Mouse (Mus musculus): ENCODE measurements at regions not wholly inside any gene's neighbourhood (a gene's known extent, or its start where the extent isn't known, plus 50 kb on each side); places are given as distances from the start of the nearest gene placed in this dataset.
"Not testable (repeated sequence)": the region's sequence is repeated elsewhere in the genome, so short reads cannot be mapped to it uniquely, and the experiment has no call there.

- Histone ChIP-seq H3K4me3 (ENCODE audit: insufficient read depth, low read depth, low read length) (no peak overlapping the region), H3K27me3 (replicated peaks; ENCODE audit: control insufficient read depth, insufficient read depth, low read length) (no peaks in the 10 kb centered on the region), H3K36me3 (ENCODE audit: control insufficient read depth, insufficient read depth, low read length) (no peaks in the 10 kb centered on the region), H3K4me1 (ENCODE audit: control insufficient read depth, insufficient read depth, low read length) (no peaks in the 10 kb centered on the region), H3K27ac (ENCODE audit: insufficient read depth, low read depth, low read length) (no peak overlapping the region)
- TF ChIP-seq POLR2A (IDR thresholded peaks at IDR 0.05; ENCODE audit: low read depth, low read length) (no peak), CTCF (conservative IDR thresholded peaks at IDR 0.05; ENCODE audit: insufficient read depth, insufficient read length, low read depth, low read length) (no peak)
- 49% methylated on average over 5 of the region's 5 CpGs for WGBS
- no peak for DNase-seq
Observed at GRCm38 (mm10) chr4:66691598-66692220, 135.7 kb upstream of the Tlr4 start.

DNA sequence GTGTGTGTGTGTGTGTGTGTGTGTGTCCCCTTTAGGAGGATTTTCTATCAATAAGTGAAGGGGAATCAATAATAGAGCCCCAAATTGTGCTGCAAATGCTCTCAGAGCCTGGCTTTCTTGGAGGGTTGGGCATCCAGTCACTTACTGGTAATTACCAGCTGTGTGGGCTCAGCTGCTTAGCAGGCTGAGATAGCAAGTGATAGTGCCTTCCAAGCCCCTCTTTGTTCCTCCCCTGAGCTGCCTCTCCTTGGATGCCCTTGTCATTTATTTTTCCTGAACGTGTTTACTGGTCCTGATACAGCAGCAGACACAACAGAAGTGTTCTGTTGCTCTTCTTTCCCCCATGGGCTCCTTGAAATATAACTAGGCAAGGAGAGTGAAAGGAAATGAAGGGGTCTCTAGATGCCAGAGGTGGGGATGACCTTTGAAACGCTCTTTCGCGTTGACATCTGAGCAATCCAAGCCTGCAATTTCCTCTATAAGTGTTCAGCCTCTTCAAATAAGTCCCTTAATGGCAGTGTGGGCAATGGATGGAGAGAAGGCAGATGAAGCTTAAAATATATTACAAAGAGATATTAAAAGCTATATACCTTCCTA, 133.3 kb upstream of the Tlr4 start:
- no peaks in the 10 kb centered on the region for H3K4me1 ChIP-seq (ENCODE audit: control insufficient read depth, insufficient read depth, low read length)
- no peaks in the 10 kb centered on the region for H3K36me3 ChIP-seq (ENCODE audit: control insufficient read depth, insufficient read depth, low read length)
- WGBS = 52% methylated on average over 4 of the region's 4 CpGs
- no peak for DNase-seq
- no peak overlapping the region for H3K27ac ChIP-seq (ENCODE audit: insufficient read depth, low read depth, low read length)
- H3K27me3 ChIP-seq (replicated peaks; ENCODE audit: control insufficient read depth, insufficient read depth, low read length) = no peaks in the 10 kb centered on the region
- TF ChIP-seq POLR2A (IDR thresholded peaks at IDR 0.05; ENCODE audit: low read depth, low read length) (no peak), CTCF (conservative IDR thresholded peaks at IDR 0.05; ENCODE audit: insufficient read depth, insufficient read length, low read depth, low read length) (no peak)
- no peak overlapping the region for H3K4me3 ChIP-seq (ENCODE audit: insufficient read depth, low read depth, low read length)

DNA sequence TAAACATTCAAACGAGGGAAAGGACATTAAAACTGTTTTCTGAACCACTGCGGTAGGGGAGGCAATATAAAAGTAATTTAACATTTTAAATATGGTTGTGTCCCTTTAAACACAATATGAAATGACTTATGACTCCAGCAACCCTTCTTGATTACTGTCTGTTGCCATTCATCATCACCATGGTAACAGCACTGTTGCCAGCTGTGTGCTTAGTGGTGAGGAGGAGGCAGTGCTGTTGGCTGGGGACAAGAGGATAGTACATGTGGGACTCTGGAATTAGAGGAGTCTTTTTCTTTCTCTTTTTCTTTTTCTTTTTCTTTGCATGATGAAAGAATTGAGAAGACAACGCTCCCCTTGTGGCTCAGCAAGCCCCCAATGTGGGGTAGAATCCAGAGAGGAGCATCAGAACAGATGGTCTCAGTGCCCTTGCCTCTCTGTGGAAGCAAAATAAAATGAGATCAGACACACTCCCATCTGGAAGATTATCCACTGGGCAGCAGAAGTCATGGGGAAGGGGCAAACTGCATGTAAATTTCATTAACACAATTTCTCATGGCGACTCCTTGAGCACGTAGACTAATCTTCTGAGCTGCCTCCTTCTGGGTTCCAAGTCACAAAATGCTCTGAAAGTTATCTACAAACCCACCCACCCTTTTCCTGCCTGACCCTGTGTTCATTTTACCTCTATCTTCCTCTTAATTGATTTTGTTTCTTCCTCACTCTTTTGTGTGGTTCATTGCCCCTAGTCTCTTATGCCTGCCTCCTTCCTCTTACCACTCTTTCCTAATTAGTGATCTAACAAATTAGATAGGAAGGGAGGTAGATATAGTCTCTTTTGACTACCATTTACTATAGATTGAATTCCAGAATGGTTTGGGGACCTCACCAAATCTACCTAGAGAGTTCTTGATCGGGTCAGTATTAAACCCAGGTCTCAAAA, 111.3 kb upstream of the Tlr4 start:
- no peaks in the 10 kb centered on the region for H3K27me3 ChIP-seq (replicated peaks; ENCODE audit: control insufficient read depth, insufficient read depth, low read length)
- no peak for DNase-seq

GRCm38 (mm10) chr4:66737407-66737806, 90.0 kb upstream of the Tlr4 start:
- H3K27me3 ChIP-seq (replicated peaks; ENCODE audit: control insufficient read depth, insufficient read depth, low read length) = no peaks in the 10 kb centered on the region
- H3K36me3 ChIP-seq (ENCODE audit: control insufficient read depth, insufficient read depth, low read length) = no peaks in the 10 kb centered on the region
- 17% methylated on average over 2 of the region's 2 CpGs for WGBS

More for the DNA sequence above, 111.3 kb upstream of the Tlr4 start:
- TF ChIP-seq CTCF (conservative IDR thresholded peaks at IDR 0.05; ENCODE audit: insufficient read depth, insufficient read length, low read depth, low read length) (no peak), POLR2A (IDR thresholded peaks at IDR 0.05; ENCODE audit: low read depth, low read length) (no peak)
- 70% methylated on average over 6 of the region's 6 CpGs for WGBS
- H3K36me3 ChIP-seq (ENCODE audit: control insufficient read depth, insufficient read depth, low read length) = no peaks in the 10 kb centered on the region
- H3K27ac ChIP-seq (ENCODE audit: insufficient read depth, low read depth, low read length) = no peak overlapping the region
- no peaks in the 10 kb centered on the region for H3K4me1 ChIP-seq (ENCODE audit: control insufficient read depth, insufficient read depth, low read length)
- H3K4me3 ChIP-seq (ENCODE audit: insufficient read depth, low read depth, low read length) = no peak overlapping the region

DNA sequence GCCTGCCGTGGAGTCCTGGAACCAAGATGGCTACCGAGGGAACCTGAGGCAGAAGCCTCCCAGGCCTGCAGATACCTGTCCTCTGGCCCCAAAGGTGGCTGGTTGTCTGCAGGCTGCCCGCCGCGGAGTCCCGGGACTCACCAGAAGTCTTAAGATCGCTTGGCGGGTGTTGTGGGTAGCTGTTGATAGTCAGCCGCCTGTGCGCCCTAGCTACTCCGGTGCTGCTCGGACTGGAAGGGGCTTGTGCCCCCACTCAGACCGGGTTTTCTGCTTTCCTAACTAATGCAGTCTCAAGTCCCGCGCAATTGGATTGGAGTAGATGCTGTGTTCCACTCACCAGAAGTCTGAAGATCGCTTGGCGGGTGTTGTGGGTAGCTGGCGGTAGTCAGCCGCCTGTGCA, 84.0 kb upstream of the Tlr4 start:
- H3K27ac ChIP-seq (ENCODE audit: insufficient read depth, low read depth, low read length); H3K27me3 ChIP-seq (replicated peaks; ENCODE audit: control insufficient read depth, insufficient read depth, low read length); H3K36me3 ChIP-seq (ENCODE audit: control insufficient read depth, insufficient read depth, low read length); DNase-seq; H3K4me1 ChIP-seq (ENCODE audit: control insufficient read depth, insufficient read depth, low read length); H3K4me3 ChIP-seq (ENCODE audit: insufficient read depth, low read depth, low read length): not testable (repeated sequence)
- 93% methylated on average over 19 of the region's 19 CpGs for WGBS

More at GRCm38 (mm10) chr4:66737407-66737806, 90.0 kb upstream of the Tlr4 start:
- no peak for DNase-seq
- Histone ChIP-seq H3K4me1 (ENCODE audit: control insufficient read depth, insufficient read depth, low read length) (no peaks in the 10 kb centered on the region), H3K4me3 (ENCODE audit: insufficient read depth, low read depth, low read length) (no peak overlapping the region), H3K27ac (ENCODE audit: insufficient read depth, low read depth, low read length) (no peak overlapping the region)
- TF ChIP-seq CTCF (conservative IDR thresholded peaks at IDR 0.05; ENCODE audit: insufficient read depth, insufficient read length, low read depth, low read length) (no peak), POLR2A (IDR thresholded peaks at IDR 0.05; ENCODE audit: low read depth, low read length) (no peak)

GRCm38 (mm10) chr4:66768762-66769161, 58.6 kb upstream of the Tlr4 start:
- WGBS = 24% methylated on average over 4 of the region's 4 CpGs
- Histone ChIP-seq H3K4me1 (ENCODE audit: control insufficient read depth, insufficient read depth, low read length) (no peaks in the 10 kb centered on the region), H3K27ac (ENCODE audit: insufficient read depth, low read depth, low read length) (no peak overlapping the region), H3K27me3 (replicated peaks; ENCODE audit: control insufficient read depth, insufficient read depth, low read length) (no peaks in the 10 kb centered on the region), H3K4me3 (ENCODE audit: insufficient read depth, low read depth, low read length) (no peak overlapping the region), H3K36me3 (ENCODE audit: control insufficient read depth, insufficient read depth, low read length) (no peaks in the 10 kb centered on the region)
- peak; percentile 18 for DNase-seq
- no peak for TF ChIP-seq POLR2A (IDR thresholded peaks at IDR 0.05; ENCODE audit: low read depth, low read length)
- TF ChIP-seq CTCF (conservative IDR thresholded peaks at IDR 0.05; ENCODE audit: insufficient read depth, insufficient read length, low read depth, low read length) = peak; percentile 66

Measured in kidney, adult 2 months (tissue).